Mouse (Mus musculus) adrenal gland, postnatal 4 days (tissue): Measurements from ENCODE around the gene Pax4. TPM values are rescaled to one million over a fixed set of nuclear protein-coding genes. Genes with fewer than 3 reads are reported as not detected.

Source experiments
- DNase-seq, 2 experiments: peaks; one replicate each; pipeline ENCODE4 v3.0.0; 2021 to 2022; ENCODE audit warnings: low spot score in 2 of 2, mixed read lengths in 2 of 2
- total RNA-seq, 2 experiments: library from RNA; stranded (reverse); gene quantifications; 2 replicates each; pipeline ENCODE4 v1.2.3; 2021

The Pax4 gene
- total RNA-seq, 2 experiments from 2014 or later, result not detected

DNA sequence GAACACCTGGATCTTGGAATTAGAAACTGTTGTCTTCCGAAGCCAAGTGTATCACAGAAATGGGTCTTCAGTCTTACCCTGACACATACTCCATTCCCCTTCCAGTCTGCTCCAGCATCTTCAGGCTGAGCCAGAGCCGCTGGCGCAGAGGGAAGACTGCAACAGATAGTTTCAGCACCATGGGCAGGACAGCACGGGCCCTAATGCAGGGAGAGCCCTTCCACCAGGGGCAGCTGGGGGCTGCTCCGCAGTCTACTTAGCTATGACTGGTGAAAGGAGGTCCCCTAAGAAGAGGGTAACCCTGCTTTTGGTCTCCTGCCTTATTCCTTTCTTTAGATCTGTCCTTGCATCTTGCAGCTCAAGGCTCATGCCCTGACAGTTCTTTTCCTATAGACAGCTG lies 1.3 kb upstream of the Pax4 start:
- DNase-seq, result no peak

- DNase-seq, result no peak
Observed at GRCm38 (mm10) chr6:28447937-28448336, 1.2 kb downstream of the Pax4 start.

GRCm38 (mm10) chr6:28431538-28431855 lies 17.7 kb downstream of the Pax4 start:
- DNase-seq, result no peak

DNA sequence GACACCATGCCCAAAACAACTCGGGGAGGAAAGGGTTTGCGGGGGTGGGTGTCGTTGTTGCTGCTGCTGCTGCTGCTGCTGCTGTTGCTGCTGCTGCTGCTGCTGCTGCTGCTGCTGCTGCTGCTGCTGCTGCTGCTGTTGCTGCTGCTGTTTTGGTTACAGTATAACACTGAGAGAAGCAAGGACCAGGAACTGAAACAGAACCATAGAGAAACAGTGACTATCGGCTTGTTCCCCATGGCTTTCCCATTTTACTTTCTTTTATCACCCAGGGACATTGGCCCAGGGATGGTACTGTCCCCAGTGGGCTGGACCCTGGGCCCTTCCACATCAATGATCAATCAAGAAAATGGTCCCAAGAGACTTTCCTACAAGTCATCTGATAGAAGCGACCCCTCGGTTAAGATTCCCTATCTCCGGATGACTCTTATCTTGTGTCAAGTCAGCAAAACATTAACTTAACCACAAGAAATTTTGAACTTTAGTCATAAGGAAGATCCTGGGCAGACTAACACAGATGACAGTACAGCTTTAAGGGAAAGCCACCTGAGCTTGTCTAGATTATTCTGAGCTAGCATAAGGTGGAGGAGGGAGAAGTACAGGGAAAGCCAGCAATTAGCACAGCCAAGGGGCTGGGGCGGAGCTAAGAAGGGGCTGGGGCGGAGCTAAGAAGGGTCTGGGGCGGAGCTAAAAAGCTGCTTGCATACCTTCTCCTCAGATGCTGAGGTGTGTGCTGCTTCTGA lies 18.2 kb downstream of the Pax4 start:
- no peak for DNase-seq

- no peak for DNase-seq
Observed at GRCm38 (mm10) chr6:28429870-28430269, 19.3 kb downstream of the Pax4 start.

DNA sequence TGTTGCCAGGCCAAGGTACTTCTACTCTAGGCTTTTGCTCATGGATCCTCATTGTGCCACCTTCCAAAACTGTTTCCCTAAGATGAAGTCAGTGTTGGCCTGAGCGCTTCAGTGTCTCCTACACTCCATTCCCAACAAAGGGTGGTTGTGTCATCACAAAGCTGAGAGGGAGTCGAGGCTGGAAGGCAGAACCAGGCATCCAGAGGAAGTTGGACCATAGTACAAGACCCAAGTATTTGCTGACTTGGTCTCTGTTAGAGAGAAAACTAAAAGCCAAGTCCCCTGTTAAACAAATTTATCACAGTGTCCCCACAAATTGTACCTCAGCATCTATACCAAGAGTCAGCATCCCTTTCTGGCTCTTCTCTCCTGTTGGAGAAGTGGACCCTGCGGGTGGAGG lies 20.9 kb downstream of the Pax4 start, which contains the start of gene Gcc1:
Gene Gcc1, minus strand, starts transcription at position 101 of the 400 bp plus-strand sequence.
- DNase-seq, result no peak

DNA sequence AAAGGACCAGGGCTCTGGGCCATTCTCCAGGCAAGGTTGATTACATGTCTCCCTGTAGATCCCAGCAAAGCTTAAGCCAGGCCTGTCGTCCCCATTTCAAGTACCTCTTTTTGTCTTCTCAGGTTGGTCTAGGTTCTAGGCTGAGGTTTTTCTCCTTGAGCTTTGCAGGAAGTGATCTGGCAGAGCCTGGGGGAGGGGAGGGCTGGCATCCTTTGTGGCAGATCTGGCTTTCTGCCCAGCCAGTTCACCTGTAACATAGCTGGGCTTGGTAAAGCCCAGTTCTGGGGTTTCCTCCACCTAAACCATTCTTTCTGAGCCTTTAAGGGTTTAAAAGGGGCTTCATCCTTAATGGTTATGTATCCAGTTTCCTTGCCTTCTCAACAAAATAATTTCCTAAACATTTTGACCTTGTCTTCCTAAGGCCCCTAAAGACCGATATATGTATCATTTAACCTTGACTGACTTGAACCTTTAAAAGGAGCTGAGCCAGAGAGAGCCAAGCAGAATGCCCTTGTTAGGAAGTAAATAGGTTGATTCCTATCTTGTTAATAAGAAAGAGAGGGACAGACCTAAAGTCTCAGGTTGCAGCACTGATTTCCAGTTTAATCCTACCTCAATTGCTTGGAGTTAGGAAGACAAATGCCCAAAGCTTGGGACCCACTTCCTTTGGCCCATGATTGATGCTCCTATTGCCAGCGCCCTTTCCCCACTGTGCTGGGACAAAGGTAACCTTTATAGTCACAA lies 21.9 kb downstream of the Pax4 start, which contains the start of gene Fscn3:
Gene Fscn3, plus strand, starts transcription at position 694 of the 744 bp plus-strand sequence.
- no peak for DNase-seq

GRCm38 (mm10) chr6:28425019-28425418 lies 24.1 kb downstream of the Pax4 start:
- DNase-seq, result no peak

DNA sequence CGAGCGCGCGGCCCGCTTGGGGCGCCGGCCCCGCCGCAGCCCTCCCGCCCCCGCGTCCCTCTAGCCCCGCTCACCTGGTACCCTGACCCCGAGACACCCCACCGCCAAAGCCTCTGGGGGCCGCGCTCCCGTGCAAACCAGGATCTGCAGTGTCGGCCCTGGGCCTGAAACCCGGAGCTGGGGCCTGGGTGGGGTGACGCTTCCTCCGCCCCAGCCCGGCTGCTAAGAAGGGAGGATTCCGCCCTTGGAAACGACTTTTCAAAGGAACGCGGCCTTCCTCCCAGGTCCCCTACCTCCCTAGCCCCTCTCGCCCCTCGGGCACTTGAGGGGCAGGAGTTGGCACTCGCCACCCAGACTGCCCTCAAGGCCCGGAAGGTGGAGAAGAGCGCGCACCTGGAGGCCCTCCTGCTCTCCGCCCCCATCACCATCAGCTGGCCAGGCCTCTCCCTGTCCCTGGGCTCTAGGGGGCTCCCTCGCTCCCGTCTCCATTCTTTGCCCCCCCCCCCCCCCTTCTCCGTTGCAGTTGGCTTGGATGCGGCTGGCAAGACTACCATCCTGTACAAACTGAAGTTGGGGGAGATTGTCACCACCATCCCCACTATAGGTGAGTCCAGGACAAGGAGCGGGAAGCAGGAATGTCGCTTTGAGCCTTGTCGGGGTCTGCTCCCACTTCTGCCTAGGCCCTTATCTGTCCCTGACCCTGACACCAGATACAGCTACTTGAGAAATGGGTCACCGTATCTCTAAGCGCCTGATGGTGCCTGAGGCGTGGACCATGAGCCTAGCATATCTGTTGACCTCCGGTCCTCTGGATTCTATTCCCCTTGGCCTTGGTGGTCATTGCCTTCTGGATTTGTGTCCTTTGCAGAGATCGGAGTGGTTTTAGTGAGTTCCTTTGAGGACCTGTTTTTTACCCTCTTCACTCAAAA lies 25.1 kb downstream of the Pax4 start:
- DNase-seq, result peak; percentile 14 to 39

GRCm38 (mm10) chr6:28423313-28423712 lies 25.8 kb downstream of the Pax4 start, which contains the start of gene Arf5:
Gene Arf5 (plus strand): TSS chr6:28423560.
- peak; percentile 87 to 96 for DNase-seq

GRCm38 (mm10) chr6:28422651-28423290 lies 26.4 kb downstream of the Pax4 start:
- no peak for DNase-seq

GRCm38 (mm10) chr6:28421469-28422000 lies 27.6 kb downstream of the Pax4 start:
- DNase-seq, result peak; percentile 92 to 93

- no peak for DNase-seq
Observed at GRCm38 (mm10) chr6:28420865-28421264, 28.3 kb downstream of the Pax4 start.

GRCm38 (mm10) chr6:28420361-28420760 lies 28.8 kb downstream of the Pax4 start:
- no peak for DNase-seq

DNA sequence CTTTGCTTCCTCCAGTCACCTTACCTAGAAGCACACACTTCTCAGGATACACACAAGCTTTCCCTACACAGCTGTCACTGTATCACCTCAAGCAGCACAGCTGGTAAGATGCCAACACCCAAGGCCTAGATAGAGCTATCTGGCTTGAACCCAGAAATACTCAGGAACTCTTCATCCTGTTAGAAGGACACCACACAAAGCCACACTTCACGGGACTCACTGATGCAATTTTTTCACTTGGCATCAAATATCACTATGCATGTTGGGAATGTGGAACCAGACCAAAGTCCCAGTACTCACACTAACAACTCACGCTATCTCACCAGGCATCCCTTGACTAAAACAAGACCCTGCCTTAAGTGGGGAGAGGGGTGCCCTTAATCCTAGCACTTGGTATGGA lies 29.5 kb downstream of the Pax4 start:
- no peak for DNase-seq

- DNase-seq, result peak; percentile 50 to 58
Observed at GRCm38 (mm10) chr6:28418449-28418848, 30.7 kb downstream of the Pax4 start.

DNA sequence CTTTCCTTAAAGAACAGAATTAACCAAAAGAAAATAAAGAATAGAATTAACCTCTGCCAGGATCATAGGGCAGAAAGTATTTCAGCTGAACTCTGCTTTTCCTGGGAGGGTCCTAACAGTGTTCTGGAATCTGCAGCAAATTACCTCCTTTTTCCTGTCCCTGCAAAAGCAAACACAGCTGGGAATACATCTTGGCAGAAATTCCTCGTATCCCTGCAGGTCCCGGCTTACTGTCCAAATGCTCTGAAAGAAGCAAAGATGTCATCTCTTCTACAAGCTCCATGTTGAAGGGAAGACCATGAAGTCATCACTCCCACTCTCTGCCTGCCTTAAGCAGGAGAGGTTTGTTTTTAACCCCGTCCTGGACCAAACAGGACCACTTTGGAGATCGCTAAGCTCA lies 32.2 kb downstream of the Pax4 start:
- no peak for DNase-seq

DNA sequence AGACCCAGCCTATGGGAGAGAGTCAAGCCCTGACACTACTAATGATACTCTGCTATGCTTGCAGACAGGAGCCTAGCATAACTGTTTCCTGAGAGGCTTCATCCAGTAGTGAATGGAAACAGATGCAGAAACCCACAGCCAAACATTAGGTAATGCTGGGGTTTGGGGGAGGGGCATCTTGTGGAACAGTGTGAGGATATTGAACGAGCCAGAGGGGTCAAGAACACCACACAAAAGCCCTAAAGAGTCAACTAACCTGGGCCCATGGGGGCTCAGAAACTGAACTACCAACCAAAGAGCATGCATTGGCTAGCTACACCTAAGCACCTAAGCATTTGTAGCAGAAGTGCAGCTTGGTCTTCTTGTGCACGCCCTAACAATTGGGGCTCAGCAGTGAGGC lies 37.9 kb downstream of the Pax4 start:
- no peak for DNase-seq

DNA sequence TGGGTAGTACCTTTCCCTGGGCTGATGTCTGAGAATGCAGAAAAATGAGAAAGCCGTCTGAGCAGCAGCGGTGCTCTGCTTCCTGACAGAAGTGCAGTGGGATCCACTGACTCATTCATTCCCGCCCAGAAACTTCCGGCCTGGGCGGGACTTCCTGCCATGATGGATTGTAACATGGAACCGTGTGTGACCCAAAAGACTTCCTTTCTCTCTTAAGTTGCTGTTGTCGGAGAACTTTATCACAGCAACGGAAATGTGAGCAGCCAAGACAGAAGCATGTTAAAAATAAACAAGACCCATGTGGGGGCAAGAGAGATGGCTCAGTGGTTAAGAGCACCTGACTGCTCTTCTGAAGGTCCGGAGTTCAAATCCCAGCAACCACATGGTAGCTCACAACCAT lies 39.1 kb downstream of the Pax4 start:
- DNase-seq, result no peak

DNA sequence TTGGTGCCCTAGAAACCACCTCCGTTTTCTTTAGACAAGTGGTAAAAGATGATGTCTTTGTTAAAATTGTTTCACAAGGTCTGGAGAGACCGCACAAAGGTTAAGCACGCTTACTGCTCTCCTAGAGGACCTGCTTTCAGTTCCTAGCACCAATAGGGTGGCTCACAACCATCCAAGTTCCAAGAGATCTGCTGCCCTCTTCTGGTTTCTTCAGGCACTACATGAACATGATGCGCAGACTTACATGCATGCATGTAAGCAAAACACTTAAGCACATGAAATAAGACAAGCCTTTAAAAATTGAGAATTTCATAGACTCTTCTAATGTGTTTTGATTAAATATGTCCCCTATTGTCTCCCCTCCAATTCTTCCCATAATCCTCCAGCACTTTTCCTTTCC lies 49.4 kb downstream of the Pax4 start:
- no peak for DNase-seq

DNA sequence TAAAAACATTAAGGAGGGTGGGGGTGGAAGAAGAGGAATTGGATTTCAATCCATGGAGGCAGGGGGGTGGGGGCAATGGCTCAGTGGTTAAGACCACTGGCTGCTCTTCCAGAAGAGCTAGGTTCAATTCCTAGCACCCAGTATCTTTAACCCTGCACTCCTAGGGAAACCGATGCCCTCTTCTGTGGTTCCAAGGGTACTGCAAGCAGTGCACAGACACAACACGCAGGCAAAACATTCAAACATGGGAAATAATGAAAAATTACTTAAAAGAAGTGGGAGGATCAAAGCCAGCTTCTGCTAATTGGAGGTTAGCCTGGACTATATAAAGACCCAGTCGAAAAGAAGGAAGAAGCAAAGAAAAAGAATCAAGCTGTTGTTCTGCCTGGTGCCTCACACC lies 50.4 kb downstream of the Pax4 start:
- no peak for DNase-seq
